12 mouse cellular contexts compared by ENCODE assay signal in genomic region chr6:39591481-39591880, GRCm38 (mm10). TPM values are rescaled to one million over a fixed set of nuclear protein-coding genes. Genes with fewer than 3 reads are reported as not detected.
DNase-seq lines count a peak whose midpoint lies in the region; ATAC-seq and TF ChIP-seq lines count a peak whose summit lies in the region.
"Had no signal": no experiment of that assay in that cellular context is flagged by ENCODE, and none has a peak within 500 bp of the region (broad histone marks: within the 10 kb centered on the region; RNA-seq: fewer than 3 reads in every experiment).

No protein-coding gene starts in this region.

- intact Hi-C loops in heart, adult 2 months (cut with DNase I): loop anchor here (5.0 kb wide), 1 partner anchor 136 kb away; the partner anchor contains the start of gene Braf

- H3K4me2 ChIP-seq in liver, embryonic 12.5 days: peak overlapping the region; percentile 78
- peak overlapping the region; percentile 67 for H3K4me2 ChIP-seq in liver, embryonic 14.5 days (ENCODE audit: low read depth)

- 0 out of 2 replicates have a peak overlapping the region, but pooled peaks have one; percentile 98 for H3K27ac ChIP-seq in heart, embryonic 10.5 days
- H3K27ac ChIP-seq in heart, adult 2 months: no peak overlapping the region; the same call in 1 of the 2 replicates
- no peak overlapping the region for H3K27ac ChIP-seq in liver, embryonic 12.5 days
- H3K27ac ChIP-seq in ES-Bruce4 (ENCODE audit: insufficient read depth, low read length): peak overlapping the region; percentile 9; the same call in 1 of the 2 replicates
- no peak overlapping the region for H3K27ac ChIP-seq in liver, embryonic 14.5 days

- no peak for TF ChIP-seq EP300 in heart, adult 2 months (IDR thresholded peaks at IDR 0.05; ENCODE audit: insufficient read depth, low read depth, low read length)
- TF ChIP-seq EP300 in ES-Bruce4 (IDR thresholded peaks at IDR 0.05; ENCODE audit: insufficient read depth, low read depth, low read length): no peak
- no peak for TF ChIP-seq EP300 in liver, embryonic 14.5 days (IDR thresholded peaks at IDR 0.05; ENCODE audit: low read depth)

- 93% methylated on average over 4 of the region's 4 CpGs for WGBS in heart, embryonic 10.5 days
- 91% methylated on average over 4 of the region's 4 CpGs for WGBS in heart, adult 2 months
- 81% methylated on average over 4 of the region's 4 CpGs for WGBS in liver, embryonic 12.5 days (ENCODE audit: insufficient replicate concordance)
- WGBS in liver, embryonic 14.5 days (ENCODE audit: insufficient replicate concordance): 83% methylated on average over 4 of the region's 4 CpGs

- peaks cover 38% of the 10 kb centered on the region for H3K36me3 ChIP-seq in heart, embryonic 10.5 days
- H3K36me3 ChIP-seq in heart, adult 2 months (ENCODE audit: control insufficient read depth, insufficient read depth, low read length): peaks cover 6% of the 10 kb centered on the region
- peaks cover 44% of the 10 kb centered on the region for H3K36me3 ChIP-seq in liver, embryonic 12.5 days
- 0 out of 2 replicates have a peak, but pooled peaks cover 2% of the 10 kb centered on the region for H3K36me3 ChIP-seq in ES-Bruce4 (ENCODE audit: control insufficient read depth, insufficient read depth, low read length, poor library complexity, severe bottlenecking)
- H3K36me3 ChIP-seq in liver, embryonic 14.5 days (replicated peaks; ENCODE audit: control insufficient read depth, insufficient read depth, low read depth): no peaks in the 10 kb centered on the region; the same call in 1 of the 2 replicates

- no peak overlapping the region for H3K9ac ChIP-seq in heart, adult 2 months (ENCODE audit: low read depth, low read length)
- H3K9ac ChIP-seq in liver, embryonic 12.5 days: no peak overlapping the region
- H3K9ac ChIP-seq in ES-Bruce4 (ENCODE audit: low read depth, poor library complexity, severe bottlenecking): peak overlapping the region; percentile 55
- no peak overlapping the region; the same call in 1 of the 2 replicates for H3K9ac ChIP-seq in liver, embryonic 14.5 days (replicated peaks)

- H3K4me1 ChIP-seq in heart, embryonic 10.5 days: peaks cover 8% of the 10 kb centered on the region
- peaks cover 6% of the 10 kb centered on the region for H3K4me1 ChIP-seq in heart, adult 2 months (ENCODE audit: control insufficient read depth, insufficient read depth, low read length)
- peaks cover 21% of the 10 kb centered on the region for H3K4me1 ChIP-seq in liver, embryonic 12.5 days
- no peaks in the 10 kb centered on the region for H3K4me1 ChIP-seq in ES-Bruce4 (ENCODE audit: control insufficient read depth, insufficient read depth, low read length)
- peaks cover 5 to 8% of the 10 kb centered on the region in 2 experiments for H3K4me1 ChIP-seq in liver, embryonic 14.5 days (replicated peaks; ENCODE audit: control insufficient read depth in 2 of 2, insufficient read depth in 2 of 2, low read length in 1 of 2)

- 0 out of 2 replicates have a peak overlapping the region, but pooled peaks have one; percentile 81 for H3K4me3 ChIP-seq in heart, embryonic 10.5 days
- H3K4me3 ChIP-seq in heart, adult 2 months: no peak overlapping the region
- peak overlapping the region; percentile 84; the same call in 1 of the 2 replicates for H3K4me3 ChIP-seq in liver, embryonic 12.5 days
- peak overlapping the region; percentile 96 for H3K4me3 ChIP-seq in ES-Bruce4 (ENCODE audit: low read depth, low read length)
- no peak overlapping the region for H3K4me3 ChIP-seq in liver, embryonic 14.5 days (ENCODE audit: insufficient read depth in 1 of 2, low read depth in 2 of 2, low read length in 2 of 2)

- no peak for TF ChIP-seq CTCF in heart, adult 2 months (IDR thresholded peaks at IDR 0.05)
- TF ChIP-seq CTCF in ES-Bruce4 (IDR thresholded peaks at IDR 0.05; ENCODE audit: low read depth, low read length): no peak
- TF ChIP-seq CTCF in liver, embryonic 14.5 days (IDR thresholded peaks at IDR 0.05; ENCODE audit: low read depth): no peak

- ATAC-seq in liver, embryonic 12.5 days: no peak
- no peak for ATAC-seq in liver, embryonic 14.5 days (ENCODE audit: insufficient read depth)

- no peak for DNase-seq in heart, embryonic 10.5 days (ENCODE audit: low spot score)
- DNase-seq in heart, adult 2 months: no peak
- no peak for DNase-seq in liver
- no peak for DNase-seq in liver, embryonic 14.5 days (ENCODE audit: low read depth in 3 of 3, low spot score in 3 of 3)
- DNase-seq in T-cell, adult 2 months (ENCODE audit: low spot score): no peak
- no peak for DNase-seq in embryo, embryonic 10.5 days (ENCODE audit: low spot score)
- DNase-seq: forebrain, postnatal 0 days; kidney, adult 2 months had no signal

- no peaks in the 10 kb centered on the region for H3K9me3 ChIP-seq in heart, embryonic 10.5 days
- H3K9me3 ChIP-seq in liver, embryonic 12.5 days (replicated peaks): no peaks in the 10 kb centered on the region
- H3K9me3 ChIP-seq in ES-Bruce4 (replicated peaks; ENCODE audit: control insufficient read depth, insufficient read depth, low read length, poor library complexity, severe bottlenecking): no peaks in the 10 kb centered on the region
- H3K9me3 ChIP-seq in liver, embryonic 14.5 days (ENCODE audit: control insufficient read depth, low read length): no peaks in the 10 kb centered on the region

- peaks cover 3% of the 10 kb centered on the region; the same call in 1 of the 2 replicates for H3K79me2 ChIP-seq in heart, adult 2 months (replicated peaks; ENCODE audit: control insufficient read depth, insufficient read depth, low read length)

- H3K27me3 ChIP-seq in heart, embryonic 10.5 days (ENCODE audit: insufficient read depth, poor library complexity, severe bottlenecking): no peaks in the 10 kb centered on the region
- no peaks in the 10 kb centered on the region for H3K27me3 ChIP-seq in heart, adult 2 months (ENCODE audit: control insufficient read depth, insufficient read depth, low read length)
- H3K27me3 ChIP-seq in liver, embryonic 12.5 days (replicated peaks): no peaks in the 10 kb centered on the region
- no peaks in the 10 kb centered on the region for H3K27me3 ChIP-seq in ES-Bruce4 (ENCODE audit: control insufficient read depth, insufficient read depth, low read length, poor library complexity, severe bottlenecking)
- H3K27me3 ChIP-seq in liver, embryonic 14.5 days (ENCODE audit: control insufficient read depth, insufficient read depth, low read length): no peaks in the 10 kb centered on the region

- no peak for TF ChIP-seq POLR2A in heart, adult 2 months (IDR thresholded peaks at IDR 0.05; ENCODE audit: insufficient read depth, low read depth, low read length)
- TF ChIP-seq POLR2A in ES-Bruce4 (IDR thresholded peaks at IDR 0.05; ENCODE audit: insufficient read depth, low read length): no peak

RNA-seq across cellular contexts. Expression of gene Ndufb2, which starts 0.9 kb away (rescaled TPM):
- 404 and 515 TPM in 2 replicates for polyA plus RNA-seq in heart, embryonic 10.5 days (2016; fragmentation: Nextera tagmentation; extraction: Ambion mirVana)
- total RNA-seq in heart, adult 2 months (2021): 100 to 1,000 TPM; 625 to 742 TPM
- 916 and 995 TPM in 2 replicates for polyA plus RNA-seq in heart, adult 2 months (2012; rRNA removed)
- polyA plus RNA-seq in liver, embryonic 12.5 days (2016; fragmentation: Nextera tagmentation; extraction: Ambion mirVana): 252 and 269 TPM in 2 replicates
- 103 and 112 TPM in 2 replicates for polyA plus RNA-seq in ES-Bruce4 (2011; ENCODE audit: insufficient read depth, insufficient read length, low read depth, missing spikeins)
- polyA plus RNA-seq in liver, embryonic 14.5 days (2012; rRNA removed): 105 and 120 TPM in 2 replicates
- 279 TPM in 2 replicates for polyA plus RNA-seq in liver, embryonic 14.5 days (2014; fragmentation: Nextera tagmentation; extraction: Ambion mirVana)

RNA-seq across cellular contexts. Expression of gene Gm42420, which starts 5.9 kb away (rescaled TPM):
- 1.5 TPM in 1 of 2 replicates, not detected in the other for polyA plus RNA-seq in heart, embryonic 10.5 days (2016; fragmentation: Nextera tagmentation; extraction: Ambion mirVana)
- total RNA-seq in heart, adult 2 months (2021): not detected
- polyA plus RNA-seq in heart, adult 2 months (2012; rRNA removed): 0.59 and 2.2 TPM in 2 replicates
- polyA plus RNA-seq in liver, embryonic 12.5 days (2016; fragmentation: Nextera tagmentation; extraction: Ambion mirVana): 0.89 and 1.5 TPM in 2 replicates
- not detected in 2 replicates for polyA plus RNA-seq in ES-Bruce4 (2011; ENCODE audit: insufficient read depth, insufficient read length, low read depth, missing spikeins)
- 0.87 and 1.6 TPM in 2 replicates for polyA plus RNA-seq in liver, embryonic 14.5 days (2012; rRNA removed)
- 2.1 and 2.5 TPM in 2 replicates for polyA plus RNA-seq in liver, embryonic 14.5 days (2014; fragmentation: Nextera tagmentation; extraction: Ambion mirVana)
- total RNA-seq: forebrain, postnatal 0 days had no signal
- polyA plus RNA-seq: heart, embryonic 16.5 days had no signal

RNA-seq across cellular contexts. Expression of gene Adck2, which starts 17.8 kb away (rescaled TPM):
- polyA plus RNA-seq in heart, embryonic 10.5 days (2016; fragmentation: Nextera tagmentation; extraction: Ambion mirVana): 16.5 and 16.8 TPM in 2 replicates
- 10 to 100 TPM; 12.1 to 15.6 TPM for total RNA-seq in heart, adult 2 months (2021)
- polyA plus RNA-seq in heart, adult 2 months (2012; rRNA removed): 7.6 and 15.9 TPM in 2 replicates
- 11.9 and 13.1 TPM in 2 replicates for polyA plus RNA-seq in liver, embryonic 12.5 days (2016; fragmentation: Nextera tagmentation; extraction: Ambion mirVana)
- polyA plus RNA-seq in ES-Bruce4 (2011; ENCODE audit: insufficient read depth, insufficient read length, low read depth, missing spikeins): 5.5 and 11.6 TPM in 2 replicates
- polyA plus RNA-seq in liver, embryonic 14.5 days (2012; rRNA removed): 2.2 and 3.1 TPM in 2 replicates
- 6.7 and 7.8 TPM in 2 replicates for polyA plus RNA-seq in liver, embryonic 14.5 days (2014; fragmentation: Nextera tagmentation; extraction: Ambion mirVana)

RNA-seq across cellular contexts. Expression of gene Dennd2a, which starts 33.8 kb away (rescaled TPM):
- 22.8 and 29.6 TPM in 2 replicates for polyA plus RNA-seq in heart, embryonic 10.5 days (2016; fragmentation: Nextera tagmentation; extraction: Ambion mirVana)
- total RNA-seq in heart, adult 2 months (2021): 1 to 10 TPM; 6.0 to 6.6 TPM
- 5.6 and 7.4 TPM in 2 replicates for polyA plus RNA-seq in heart, adult 2 months (2012; rRNA removed)
- polyA plus RNA-seq in liver, embryonic 12.5 days (2016; fragmentation: Nextera tagmentation; extraction: Ambion mirVana): 4.6 and 5.0 TPM in 2 replicates
- 27.5 and 29.8 TPM in 2 replicates for polyA plus RNA-seq in ES-Bruce4 (2011; ENCODE audit: insufficient read depth, insufficient read length, low read depth, missing spikeins)
- polyA plus RNA-seq in liver, embryonic 14.5 days (2012; rRNA removed): 1.3 and 1.4 TPM in 2 replicates
- 1.0 and 1.7 TPM in 2 replicates for polyA plus RNA-seq in liver, embryonic 14.5 days (2014; fragmentation: Nextera tagmentation; extraction: Ambion mirVana)
- total RNA-seq: megakaryocyte-erythroid progenitor cell, adult 5-6 weeks had no signal

Comparison
In these comparisons a context has a peak if more than half of its experiments do, and no peak if none do; other contexts are left out.
1. H3K27ac ChIP-seq: peak in heart, embryonic 10.5 days (single experiment) and ES-Bruce4 (single experiment); none in heart, adult 2 months (single experiment), liver, embryonic 12.5 days (single experiment) and liver, embryonic 14.5 days (single experiment).
2. H3K4me3 ChIP-seq: peak in heart, embryonic 10.5 days (single experiment), liver, embryonic 12.5 days (single experiment) and ES-Bruce4 (single experiment); none in heart, adult 2 months (single experiment) and liver, embryonic 14.5 days (0 of 2).